Mouse (Mus musculus): ENCODE results near the gene Cc2d1a. TPM values are rescaled to one million over a fixed set of nuclear protein-coding genes. Genes with fewer than 3 reads are reported as not detected.

Gene Cc2d1a
- polyA plus RNA-seq, 1 experiment from 2014 or later = 11.9 TPM

GRCm38 (mm10) chr8:84104221-84104620 is 43.5 kb downstream of the Cc2d1a start:
- peak overlapping the region; percentile 90 for H3K27ac ChIP-seq
- WGBS = under 1% methylated on average over 26 of the region's 29 CpGs
- peak overlapping the region; percentile 86 for H3K9ac ChIP-seq
- no peaks in the 10 kb centered on the region for H3K27me3 ChIP-seq
- peak overlapping the region; percentile 86 for H3K4me3 ChIP-seq
- peak; percentile 60 for ATAC-seq (replicated peaks; ENCODE audit: insufficient number of reproducible peaks, insufficient read depth, low FRiP score, low read depth)
- H3K36me3 ChIP-seq = peaks cover 11% of the 10 kb centered on the region; the same call in 1 of the 2 replicates
- H3K9me3 ChIP-seq (replicated peaks) = no peaks in the 10 kb centered on the region; the same call in 1 of the 2 replicates
- H3K4me1 ChIP-seq (replicated peaks) = peaks cover 24% of the 10 kb centered on the region
- H3K4me2 ChIP-seq = peak overlapping the region; percentile 83

DNA sequence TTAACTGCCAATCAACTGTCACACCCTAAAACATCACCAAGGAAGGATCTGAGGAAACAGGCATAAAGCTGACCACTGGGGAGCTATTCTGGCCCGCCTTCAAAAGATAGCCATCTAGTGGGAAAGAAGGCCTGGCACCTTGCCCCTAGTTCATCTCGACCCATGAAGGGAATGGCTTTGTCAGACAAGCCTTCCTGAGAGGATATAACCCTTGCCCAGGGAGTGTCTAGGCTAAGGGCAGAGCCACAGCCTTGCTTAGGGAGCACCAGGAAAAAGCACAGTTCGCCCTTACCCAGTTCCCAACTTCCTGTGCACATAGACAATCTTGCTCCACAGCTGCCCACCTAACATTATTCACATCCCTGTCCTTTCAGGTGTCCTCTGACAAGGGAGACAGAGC is 44.1 kb downstream of the Cc2d1a start:
- Histone ChIP-seq H3K27me3 (no peaks in the 10 kb centered on the region), H3K27ac (0 out of 2 replicates have a peak overlapping the region, but pooled peaks have one; percentile 90), H3K9me3 (replicated peaks) (no peaks in the 10 kb centered on the region; the same call in 1 of the 2 replicates), H3K4me2 (peak overlapping the region; percentile 83), H3K4me3 (peak overlapping the region; percentile 86), H3K9ac (peak overlapping the region; percentile 86), H3K36me3 (peaks cover 14% of the 10 kb centered on the region; the same call in 1 of the 2 replicates), H3K4me1 (replicated peaks) (peaks cover 24% of the 10 kb centered on the region)
- no peak for ATAC-seq (replicated peaks; ENCODE audit: insufficient number of reproducible peaks, insufficient read depth, low FRiP score, low read depth)
- WGBS = 42% methylated on average over 3 of the region's 3 CpGs

GRCm38 (mm10) chr8:84101476-84102270 is 46.1 kb downstream of the Cc2d1a start:
- Histone ChIP-seq H3K4me3 (no peak overlapping the region), H3K4me2 (no peak overlapping the region), H3K36me3 (peaks cover 34% of the 10 kb centered on the region), H3K9me3 (replicated peaks) (no peaks in the 10 kb centered on the region), H3K27me3 (no peaks in the 10 kb centered on the region), H3K9ac (no peak overlapping the region), H3K27ac (no peak overlapping the region), H3K4me1 (replicated peaks) (peaks cover 24% of the 10 kb centered on the region)
- no peak for ATAC-seq (replicated peaks; ENCODE audit: insufficient number of reproducible peaks, insufficient read depth, low FRiP score, low read depth)
- WGBS = 90% methylated on average over 25 of the region's 25 CpGs

DNA sequence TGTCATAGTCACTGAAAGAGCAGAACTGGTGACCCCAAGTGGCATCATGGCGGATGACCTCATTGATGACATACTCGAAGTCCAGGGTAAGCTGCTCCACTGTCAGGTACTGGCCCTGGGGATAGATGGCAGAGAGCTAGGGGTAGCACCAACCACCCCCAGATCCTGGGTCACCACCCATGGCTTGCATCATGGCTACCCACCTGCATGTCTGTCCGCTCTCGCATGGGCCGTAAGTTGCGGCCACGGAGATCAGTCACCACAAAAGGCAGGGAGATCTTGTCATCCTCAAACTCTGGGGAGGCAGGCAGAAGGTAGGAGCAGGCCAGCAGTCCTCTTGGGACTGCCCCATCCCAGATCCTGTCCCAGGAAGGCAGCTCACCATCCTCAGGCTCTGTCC is 49.4 kb downstream of the Cc2d1a start:
- Histone ChIP-seq H3K4me2 (no peak overlapping the region), H3K9me3 (replicated peaks) (no peaks in the 10 kb centered on the region), H3K4me3 (no peak overlapping the region), H3K36me3 (peaks cover 60% of the 10 kb centered on the region), H3K27me3 (no peaks in the 10 kb centered on the region), H3K4me1 (replicated peaks) (peaks cover 13% of the 10 kb centered on the region), H3K9ac (no peak overlapping the region), H3K27ac (no peak overlapping the region)
- ATAC-seq (replicated peaks; ENCODE audit: insufficient number of reproducible peaks, insufficient read depth, low FRiP score, low read depth) = no peak
- WGBS = 87% methylated on average over 7 of the region's 7 CpGs

- no peak overlapping the region for H3K4me2 ChIP-seq
- H3K9me3 ChIP-seq (replicated peaks) = no peaks in the 10 kb centered on the region
- H3K27me3 ChIP-seq = no peaks in the 10 kb centered on the region
- no peaks in the 10 kb centered on the region for H3K4me1 ChIP-seq (replicated peaks)
- no peak overlapping the region for H3K9ac ChIP-seq
- no peak for ATAC-seq (replicated peaks; ENCODE audit: insufficient number of reproducible peaks, insufficient read depth, low FRiP score, low read depth)
- no peak overlapping the region for H3K27ac ChIP-seq
- WGBS = 70% methylated on average over 8 of the region's 8 CpGs
- peaks cover 65% of the 10 kb centered on the region for H3K36me3 ChIP-seq
- no peak overlapping the region for H3K4me3 ChIP-seq
These were observed 51.7 kb downstream of the Cc2d1a start for GRCm38 (mm10) chr8:84096061-84096460.

GRCm38 (mm10) chr8:84090585-84090984 is 57.2 kb downstream of the Cc2d1a start:
- H3K27ac ChIP-seq = no peak overlapping the region
- no peaks in the 10 kb centered on the region for H3K4me1 ChIP-seq (replicated peaks)
- no peak overlapping the region for H3K9ac ChIP-seq
- 88% methylated on average over 8 of the region's 8 CpGs for WGBS
- H3K9me3 ChIP-seq (replicated peaks) = no peaks in the 10 kb centered on the region
- no peak overlapping the region for H3K4me2 ChIP-seq
- peaks cover 45% of the 10 kb centered on the region for H3K36me3 ChIP-seq
- no peaks in the 10 kb centered on the region for H3K27me3 ChIP-seq
- no peak for ATAC-seq (replicated peaks; ENCODE audit: insufficient number of reproducible peaks, insufficient read depth, low FRiP score, low read depth)
- H3K4me3 ChIP-seq = no peak overlapping the region

GRCm38 (mm10) chr8:84089277-84089676 is 58.5 kb downstream of the Cc2d1a start:
- 0 out of 2 replicates have a peak, but pooled peaks cover 2% of the 10 kb centered on the region for H3K4me1 ChIP-seq (replicated peaks)
- H3K9ac ChIP-seq = no peak overlapping the region
- no peak overlapping the region for H3K4me2 ChIP-seq
- WGBS = 80% methylated on average over 9 of the region's 9 CpGs
- ATAC-seq (replicated peaks; ENCODE audit: insufficient number of reproducible peaks, insufficient read depth, low FRiP score, low read depth) = no peak
- no peaks in the 10 kb centered on the region for H3K9me3 ChIP-seq (replicated peaks)
- no peak overlapping the region for H3K27ac ChIP-seq
- peaks cover 35% of the 10 kb centered on the region; the same call in 1 of the 2 replicates for H3K36me3 ChIP-seq
- no peak overlapping the region for H3K4me3 ChIP-seq
- H3K27me3 ChIP-seq = no peaks in the 10 kb centered on the region

GRCm38 (mm10) chr8:84087821-84088220 is 59.9 kb downstream of the Cc2d1a start:
- no peaks in the 10 kb centered on the region for H3K27me3 ChIP-seq
- H3K9ac ChIP-seq = no peak overlapping the region
- no peak overlapping the region for H3K4me3 ChIP-seq
- H3K9me3 ChIP-seq (replicated peaks) = no peaks in the 10 kb centered on the region
- no peak for ATAC-seq (replicated peaks; ENCODE audit: insufficient number of reproducible peaks, insufficient read depth, low FRiP score, low read depth)
- H3K27ac ChIP-seq = no peak overlapping the region
- H3K36me3 ChIP-seq = peaks cover 40% of the 10 kb centered on the region; the same call in 1 of the 2 replicates
- 92% methylated on average over 14 of the region's 14 CpGs for WGBS
- H3K4me1 ChIP-seq (replicated peaks) = 0 out of 2 replicates have a peak, but pooled peaks cover 2% of the 10 kb centered on the region
- H3K4me2 ChIP-seq = no peak overlapping the region

GRCm38 (mm10) chr8:84087156-84087555 is 60.6 kb downstream of the Cc2d1a start:
- H3K9me3 ChIP-seq (replicated peaks) = no peaks in the 10 kb centered on the region
- no peaks in the 10 kb centered on the region for H3K27me3 ChIP-seq
- H3K9ac ChIP-seq = no peak overlapping the region
- no peak for ATAC-seq (replicated peaks; ENCODE audit: insufficient number of reproducible peaks, insufficient read depth, low FRiP score, low read depth)
- H3K36me3 ChIP-seq = peaks cover 41% of the 10 kb centered on the region; the same call in 1 of the 2 replicates
- H3K4me2 ChIP-seq = no peak overlapping the region
- no peak overlapping the region for H3K4me3 ChIP-seq
- H3K4me1 ChIP-seq (replicated peaks) = 0 out of 2 replicates have a peak, but pooled peaks cover 2% of the 10 kb centered on the region
- WGBS = 87% methylated on average over 7 of the region's 7 CpGs
- no peak overlapping the region for H3K27ac ChIP-seq

GRCm38 (mm10) chr8:84084341-84085115 is 63.2 kb downstream of the Cc2d1a start:
- H3K36me3 ChIP-seq = peaks cover 54% of the 10 kb centered on the region
- H3K9me3 ChIP-seq (replicated peaks) = no peaks in the 10 kb centered on the region
- WGBS = 62% methylated on average over 42 of the region's 42 CpGs
- peak overlapping the region; percentile 37 for H3K4me2 ChIP-seq
- H3K4me3 ChIP-seq = no peak overlapping the region
- no peak overlapping the region for H3K9ac ChIP-seq
- no peaks in the 10 kb centered on the region for H3K27me3 ChIP-seq
- 0 out of 2 replicates have a peak, but pooled peaks cover 2% of the 10 kb centered on the region for H3K4me1 ChIP-seq (replicated peaks)
- no peak for ATAC-seq (replicated peaks; ENCODE audit: insufficient number of reproducible peaks, insufficient read depth, low FRiP score, low read depth)
- no peak overlapping the region for H3K27ac ChIP-seq

GRCm38 (mm10) chr8:84083829-84084241 is 63.9 kb downstream of the Cc2d1a start:
- Histone ChIP-seq H3K9me3 (replicated peaks) (no peaks in the 10 kb centered on the region), H3K36me3 (peaks cover 54% of the 10 kb centered on the region), H3K4me3 (no peak overlapping the region), H3K9ac (no peak overlapping the region), H3K27ac (no peak overlapping the region), H3K4me1 (replicated peaks) (peaks cover 7% of the 10 kb centered on the region), H3K4me2 (no peak overlapping the region), H3K27me3 (no peaks in the 10 kb centered on the region)
- ATAC-seq (replicated peaks; ENCODE audit: insufficient number of reproducible peaks, insufficient read depth, low FRiP score, low read depth) = no peak
- 47% methylated on average over 8 of the region's 8 CpGs for WGBS

All from heart, embryonic 15.5 days (tissue).